Mouse (Mus musculus): Measurements from ENCODE around the gene C1qtnf2.

- no peak for TF ChIP-seq CTCF (IDR thresholded peaks at IDR 0.05; ENCODE audit: control insufficient read depth, insufficient read depth, insufficient replicate concordance, low read depth, low read length)
- TF ChIP-seq POLR2A (IDR thresholded peaks at IDR 0.05; ENCODE audit: control insufficient read depth, low read depth, low read length): no peak
These were observed 2.9 kb upstream of the C1qtnf2 start for GRCm38 (mm10) chr11:43470881-43471820.

All from testis, adult 2 months (tissue).